Mouse (Mus musculus): Measurements from ENCODE around the gene Nlrc5.

- TF ChIP-seq CTCF (IDR thresholded peaks at IDR 0.05; ENCODE audit: extremely low read depth, insufficient read length, insufficient replicate concordance, low read depth, low read length) (no peak), POLR2A (IDR thresholded peaks at IDR 0.05; ENCODE audit: low read depth, low read length) (no peak)
These were observed 34.7 kb upstream of the Nlrc5 start for GRCm38 (mm10) chr8:94399361-94399953.

Measured in small intestine, adult 2 months (tissue).